Mouse (Mus musculus) MN1 (cell line): ENCODE data around the gene Chd9.
"Not testable (repeated sequence)": the region's sequence is repeated elsewhere in the genome, so short reads cannot be mapped to it uniquely, and the experiment has no call there.

Experiments
- DNase-seq: peaks from one replicate; pipeline ENCODE4 v3.0.0-alpha.2; 2016; ENCODE audit warnings: low spot score

The Chd9 gene

GRCm38 (mm10) chr8:90907848-90908551 lies 79.8 kb downstream of the Chd9 start:
- DNase-seq, result peak; percentile 96

- peak; percentile 77 for DNase-seq
Observed at GRCm38 (mm10) chr8:90908580-90909471, 80.7 kb downstream of the Chd9 start.

GRCm38 (mm10) chr8:90923158-90923905 lies 95.2 kb downstream of the Chd9 start:
- no peak for DNase-seq

- no peak for DNase-seq
Observed at GRCm38 (mm10) chr8:90928412-90928811, 100.3 kb downstream of the Chd9 start.

GRCm38 (mm10) chr8:90930125-90930524 lies 102.0 kb downstream of the Chd9 start:
- not testable (repeated sequence) for DNase-seq

GRCm38 (mm10) chr8:90932934-90933333 lies 104.8 kb downstream of the Chd9 start:
- no peak for DNase-seq

GRCm38 (mm10) chr8:90934786-90935185 lies 106.6 kb downstream of the Chd9 start:
- no peak for DNase-seq

GRCm38 (mm10) chr8:90936840-90937239 lies 108.7 kb downstream of the Chd9 start:
- DNase-seq, result peak; percentile 55

GRCm38 (mm10) chr8:90938352-90938930 lies 110.3 kb downstream of the Chd9 start:
- DNase-seq, result no peak

GRCm38 (mm10) chr8:90939867-90940266 lies 111.7 kb downstream of the Chd9 start:
- DNase-seq, result no peak

GRCm38 (mm10) chr8:90943770-90944169 lies 115.6 kb downstream of the Chd9 start:
- no peak for DNase-seq

GRCm38 (mm10) chr8:90954802-90955760 lies 126.9 kb downstream of the Chd9 start:
- peak; percentile 89 for DNase-seq

GRCm38 (mm10) chr8:90955761-90956136 lies 127.6 kb downstream of the Chd9 start:
- DNase-seq, result no peak

- DNase-seq, result no peak
Observed at GRCm38 (mm10) chr8:90956390-90956789, 128.2 kb downstream of the Chd9 start.

GRCm38 (mm10) chr8:90957711-90958110 lies 129.6 kb downstream of the Chd9 start:
- DNase-seq, result no peak

GRCm38 (mm10) chr8:90959721-90960120 lies 131.6 kb downstream of the Chd9 start:
- DNase-seq, result no peak

GRCm38 (mm10) chr8:90961603-90962002 lies 133.5 kb downstream of the Chd9 start:
- DNase-seq, result no peak

GRCm38 (mm10) chr8:90964044-90964443 lies 135.9 kb downstream of the Chd9 start:
- DNase-seq, result no peak

GRCm38 (mm10) chr8:90965467-90966170 lies 137.5 kb downstream of the Chd9 start:
- DNase-seq, result no peak

GRCm38 (mm10) chr8:90968307-90968706 lies 140.2 kb downstream of the Chd9 start:
- DNase-seq, result no peak
